Mouse (Mus musculus) liver, embryonic 15.5 days (tissue): Measurements from ENCODE around the gene Lrrk1. TPM values are rescaled to one million over a fixed set of nuclear protein-coding genes. Genes with fewer than 3 reads are reported as not detected.
A peak's percentile ranks its signal among the peaks of the same experiment; 100 is the strongest.

Experiments used
- ATAC-seq: fragments of 200-750 bp; cut with Nextera tagmentation; 2 replicates; pipeline ENCODE4 v1.8.0; 2017; ENCODE audit warnings: moderate number of reproducible peaks, mild to moderate bottlenecking, moderate library complexity; ENCODE audit not compliant: insufficient read depth
- H3K27ac ChIP-seq: fragments of 300-500 bp; sonication (generic); replicated peaks from 2 replicates; pipeline ENCODE4 v1.5.1; 2015; ENCODE audit warnings: mild to moderate bottlenecking, inconsistent platforms
- H3K27me3 ChIP-seq: fragments of 300-500 bp; sonication (generic); 2 replicates; pipeline ENCODE4 v1.6.1; 2015; ENCODE audit warnings: mild to moderate bottlenecking, inconsistent platforms
- H3K36me3 ChIP-seq: fragments of 300-500 bp; sonication (generic); replicated peaks from 2 replicates; pipeline ENCODE4 v1.6.1; 2015; ENCODE audit warnings: moderate library complexity, mild to moderate bottlenecking, inconsistent platforms
- H3K4me1 ChIP-seq: fragments of 300-500 bp; sonication (generic); replicated peaks from 2 replicates; pipeline ENCODE4 v1.6.1; 2015; ENCODE audit warnings: inconsistent platforms
- H3K4me2 ChIP-seq: fragments of 300-500 bp; sonication (generic); 2 replicates; pipeline ENCODE4 v1.6.1; 2015; ENCODE audit warnings: moderate library complexity, mild to moderate bottlenecking, inconsistent platforms
- H3K4me3 ChIP-seq: fragments of 300-500 bp; sonication (generic); replicated peaks from 2 replicates; pipeline ENCODE4 v1.5.1; 2015; ENCODE audit warnings: mild to moderate bottlenecking, inconsistent platforms
- H3K9ac ChIP-seq: fragments of 300-500 bp; sonication (generic); 2 replicates; pipeline ENCODE4 v1.6.1; 2015; ENCODE audit warnings: moderate library complexity, mild to moderate bottlenecking, inconsistent platforms
- H3K9me3 ChIP-seq: fragments of 300-500 bp; sonication (generic); replicated peaks from 2 replicates; pipeline ENCODE4 v1.6.1; 2016; ENCODE audit warnings: inconsistent platforms
- WGBS: fragments of 180-500 bp; shearing (Covaris S2); methylation state at CpG from one replicate; pipeline ENCODE4 v1.1.7; 2015; ENCODE audit warnings: mixed read lengths; ENCODE audit not compliant: insufficient replicate concordance; 5-methylcytosine and 5-hydroxymethylcytosine counted together
- polyA plus RNA-seq: library from polyadenylated mRNA; unstranded; fragments of >200 nt; fragmentation: Nextera tagmentation; extraction: Ambion mirVana; gene quantifications from 2 replicates; pipeline ENCODE4 v1.2.1, GENCODE M21; 2015

Lrrk1 gene
- polyA plus RNA-seq, 1 experiment from 2014 or later = 4.7 TPM

- no peak overlapping the region for H3K9ac ChIP-seq
- H3K4me1 ChIP-seq = 0 out of 2 replicates have a peak, but pooled peaks cover 4% of the 10 kb centered on the region
- no peak overlapping the region for H3K4me2 ChIP-seq
- no peak overlapping the region for H3K4me3 ChIP-seq
- no peaks in the 10 kb centered on the region for H3K9me3 ChIP-seq
- WGBS = 53% methylated on average over 3 of the region's 3 CpGs
- H3K27ac ChIP-seq = no peak overlapping the region
- no peak for ATAC-seq
- H3K27me3 ChIP-seq = no peaks in the 10 kb centered on the region
- no peaks in the 10 kb centered on the region for H3K36me3 ChIP-seq
Measured at GRCm38 (mm10) chr7:66340044-66340443, 48.1 kb downstream of the Lrrk1 start.

- Histone ChIP-seq H3K4me1 (0 out of 2 replicates have a peak, but pooled peaks cover 4% of the 10 kb centered on the region), H3K9ac (no peak overlapping the region), H3K36me3 (no peaks in the 10 kb centered on the region), H3K9me3 (no peaks in the 10 kb centered on the region), H3K27ac (no peak overlapping the region), H3K4me2 (no peak overlapping the region), H3K4me3 (no peak overlapping the region), H3K27me3 (no peaks in the 10 kb centered on the region)
- ATAC-seq = peak; percentile 31
- 21% methylated on average over 5 of the region's 5 CpGs for whole genome bisulfite sequencing
Measured at GRCm38 (mm10) chr7:66339625-66340024, 48.5 kb downstream of the Lrrk1 start.

- no peaks in the 10 kb centered on the region for H3K27me3 ChIP-seq
- no peak for ATAC-seq
- H3K4me3 ChIP-seq = no peak overlapping the region
- H3K27ac ChIP-seq = no peak overlapping the region
- H3K9ac ChIP-seq = no peak overlapping the region
- H3K36me3 ChIP-seq = peaks cover 22% of the 10 kb centered on the region
- no peak overlapping the region for H3K4me2 ChIP-seq
- no peaks in the 10 kb centered on the region for H3K9me3 ChIP-seq
- H3K4me1 ChIP-seq = 0 out of 2 replicates have a peak, but pooled peaks cover 4% of the 10 kb centered on the region
- WGBS = 69% methylated on average over 2 of the region's 2 CpGs
Measured at GRCm38 (mm10) chr7:66336955-66337354, 51.2 kb downstream of the Lrrk1 start.

GRCm38 (mm10) chr7:66333906-66334500, 54.1 kb downstream of the Lrrk1 start:
- no peak overlapping the region for H3K4me2 ChIP-seq
- no peak overlapping the region for H3K27ac ChIP-seq
- ATAC-seq = no peak
- H3K27me3 ChIP-seq = no peaks in the 10 kb centered on the region
- no peak overlapping the region for H3K9ac ChIP-seq
- H3K9me3 ChIP-seq = no peaks in the 10 kb centered on the region
- peaks cover 30% of the 10 kb centered on the region for H3K36me3 ChIP-seq
- no peak overlapping the region for H3K4me3 ChIP-seq
- WGBS = 77% methylated on average over 4 of the region's 4 CpGs
- H3K4me1 ChIP-seq = no peaks in the 10 kb centered on the region

- H3K4me3 ChIP-seq = no peak overlapping the region
- WGBS = 75% methylated on average over 8 of the region's 8 CpGs
- no peaks in the 10 kb centered on the region for H3K4me1 ChIP-seq
- no peak for ATAC-seq
- no peak overlapping the region for H3K4me2 ChIP-seq
- no peaks in the 10 kb centered on the region for H3K27me3 ChIP-seq
- H3K36me3 ChIP-seq = peaks cover 30% of the 10 kb centered on the region
- no peak overlapping the region for H3K27ac ChIP-seq
- H3K9me3 ChIP-seq = no peaks in the 10 kb centered on the region
- no peak overlapping the region for H3K9ac ChIP-seq
Measured at GRCm38 (mm10) chr7:66332340-66332739, 55.8 kb downstream of the Lrrk1 start.

GRCm38 (mm10) chr7:66330610-66331009, 57.5 kb downstream of the Lrrk1 start:
- no peak for ATAC-seq
- WGBS = 78% methylated on average over 9 of the region's 9 CpGs
- Histone ChIP-seq H3K9me3 (no peaks in the 10 kb centered on the region), H3K36me3 (peaks cover 44% of the 10 kb centered on the region), H3K27ac (no peak overlapping the region), H3K4me2 (no peak overlapping the region), H3K4me1 (no peaks in the 10 kb centered on the region), H3K4me3 (no peak overlapping the region), H3K27me3 (no peaks in the 10 kb centered on the region), H3K9ac (no peak overlapping the region)

GRCm38 (mm10) chr7:66327516-66327915, 60.6 kb downstream of the Lrrk1 start:
- no peaks in the 10 kb centered on the region for H3K9me3 ChIP-seq

GRCm38 (mm10) chr7:66325419-66326053, 62.6 kb downstream of the Lrrk1 start:
- no peaks in the 10 kb centered on the region for H3K27me3 ChIP-seq
- ATAC-seq = no peak
- H3K9me3 ChIP-seq = no peaks in the 10 kb centered on the region
- no peak overlapping the region for H3K4me2 ChIP-seq
- H3K27ac ChIP-seq = no peak overlapping the region
- H3K36me3 ChIP-seq = peaks cover 14% of the 10 kb centered on the region; the same call in 1 of the 2 replicates
- H3K4me3 ChIP-seq = no peak overlapping the region
- no peak overlapping the region for H3K9ac ChIP-seq
- no peaks in the 10 kb centered on the region; the same call in 1 of the 2 replicates for H3K4me1 ChIP-seq
- WGBS = 56% methylated on average over 3 of the region's 3 CpGs

More at GRCm38 (mm10) chr7:66327516-66327915, 60.6 kb downstream of the Lrrk1 start:
- Histone ChIP-seq H3K4me1 (no peaks in the 10 kb centered on the region), H3K27ac (no peak overlapping the region), H3K4me3 (no peak overlapping the region), H3K27me3 (no peaks in the 10 kb centered on the region), H3K36me3 (peaks cover 25% of the 10 kb centered on the region), H3K9ac (no peak overlapping the region), H3K4me2 (no peak overlapping the region)
- ATAC-seq = no peak
- WGBS = 74% methylated on average over 2 of the region's 2 CpGs

- no peak overlapping the region for H3K9ac ChIP-seq
- 60% methylated on average over 9 of the region's 9 CpGs for WGBS
Measured at GRCm38 (mm10) chr7:66323252-66324015, 64.7 kb downstream of the Lrrk1 start.

GRCm38 (mm10) chr7:66320996-66321395, 67.2 kb downstream of the Lrrk1 start:
- 0 out of 2 replicates have a peak, but pooled peaks cover 6% of the 10 kb centered on the region for H3K36me3 ChIP-seq
- H3K4me1 ChIP-seq = no peaks in the 10 kb centered on the region; the same call in 1 of the 2 replicates
- H3K9me3 ChIP-seq = no peaks in the 10 kb centered on the region
- no peak overlapping the region for H3K4me3 ChIP-seq
- H3K9ac ChIP-seq = no peak overlapping the region
- ATAC-seq = no peak
- 61% methylated on average over 5 of the region's 5 CpGs for WGBS
- no peaks in the 10 kb centered on the region for H3K27me3 ChIP-seq
- no peak overlapping the region for H3K4me2 ChIP-seq
- no peak overlapping the region for H3K27ac ChIP-seq

More at GRCm38 (mm10) chr7:66323252-66324015, 64.7 kb downstream of the Lrrk1 start:
- Histone ChIP-seq H3K4me2 (no peak overlapping the region), H3K27me3 (no peaks in the 10 kb centered on the region), H3K36me3 (peaks cover 14% of the 10 kb centered on the region; the same call in 1 of the 2 replicates), H3K27ac (no peak overlapping the region; the same call in 1 of the 2 replicates), H3K4me1 (no peaks in the 10 kb centered on the region; the same call in 1 of the 2 replicates), H3K9me3 (no peaks in the 10 kb centered on the region), H3K4me3 (no peak overlapping the region)
- no peak for ATAC-seq

GRCm38 (mm10) chr7:66318147-66318546, 70.0 kb downstream of the Lrrk1 start:
- H3K36me3 ChIP-seq = 0 out of 2 replicates have a peak, but pooled peaks cover 6% of the 10 kb centered on the region
- no peak overlapping the region for H3K4me2 ChIP-seq
- no peaks in the 10 kb centered on the region; the same call in 1 of the 2 replicates for H3K4me1 ChIP-seq
- no peak overlapping the region for H3K27ac ChIP-seq
- ATAC-seq = no peak
- no peaks in the 10 kb centered on the region for H3K9me3 ChIP-seq
- no peak overlapping the region for H3K9ac ChIP-seq
- no peaks in the 10 kb centered on the region for H3K27me3 ChIP-seq
- no peak overlapping the region for H3K4me3 ChIP-seq
- 66% methylated on average over 6 of the region's 6 CpGs for WGBS
